38 mouse cellular contexts compared by ENCODE assay signal in the genomic region with DNA sequence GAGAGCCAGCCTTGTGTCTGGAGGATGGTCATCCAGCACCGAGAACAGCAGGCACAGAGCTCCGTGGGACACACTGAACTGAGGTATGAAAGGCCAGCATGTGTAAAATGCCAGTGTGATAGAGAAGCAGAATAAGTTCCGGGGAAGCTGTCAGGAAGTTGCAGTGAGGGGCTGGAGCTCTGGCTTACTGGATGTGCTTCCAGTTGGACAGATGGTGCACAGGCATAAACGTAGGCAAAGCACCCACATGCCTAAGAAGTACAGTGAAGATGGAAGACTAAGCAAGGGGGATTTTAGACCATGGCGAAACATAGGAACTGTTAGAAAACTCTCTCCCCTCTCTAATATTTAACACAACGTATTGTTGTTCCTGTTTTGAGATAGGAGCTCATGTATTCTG. TPM values are rescaled to one million over a fixed set of nuclear protein-coding genes. Genes with fewer than 3 reads are reported as not detected.
"Had no signal": no experiment of that assay in that cellular context is flagged by ENCODE, and none has a peak within 500 bp of the region (broad histone marks: within the 10 kb centered on the region; RNA-seq: fewer than 3 reads in every experiment).

No protein-coding gene starts in this region.

- ATAC-seq: liver, embryonic 12.5 days; liver, postnatal 0 days; lung, postnatal 0 days; midbrain, embryonic 13.5 days; midbrain, embryonic 15.5 days; midbrain, embryonic 16.5 days had no signal

- H3K4me3 ChIP-seq: limb, embryonic 10.5 days; limb, embryonic 12.5 days; limb, embryonic 13.5 days; limb, embryonic 15.5 days; liver, embryonic 12.5 days; liver, embryonic 13.5 days; liver, embryonic 15.5 days; lung, embryonic 15.5 days; megakaryocyte, embryonic 14.5 days; midbrain, embryonic 10.5 days; midbrain, embryonic 12.5 days; midbrain, embryonic 13.5 days; midbrain, embryonic 15.5 days; myocyte; neural tube, embryonic 12.5 days had no signal

- H3K27ac ChIP-seq: limb, embryonic 10.5 days; limb, embryonic 12.5 days; limb, embryonic 13.5 days; limb, embryonic 15.5 days; liver, embryonic 12.5 days; liver, embryonic 13.5 days; liver, embryonic 14.5 days; liver, embryonic 15.5 days; lung, embryonic 15.5 days; macrophage; midbrain, embryonic 10.5 days; midbrain, embryonic 12.5 days; midbrain, embryonic 13.5 days; midbrain, embryonic 15.5 days; neural tube, embryonic 12.5 days had no signal

- H3K27me3 ChIP-seq: limb, embryonic 12.5 days; limb, embryonic 13.5 days; limb, embryonic 15.5 days; liver, embryonic 13.5 days; liver, embryonic 15.5 days; lung, embryonic 15.5 days; midbrain, embryonic 12.5 days; midbrain, embryonic 13.5 days; midbrain, embryonic 15.5 days; neural tube, embryonic 12.5 days had no signal

- H3K4me1 ChIP-seq: limb, embryonic 10.5 days; limb, embryonic 12.5 days; limb, embryonic 13.5 days; limb, embryonic 15.5 days; liver, embryonic 13.5 days; liver, embryonic 15.5 days; lung, embryonic 15.5 days; megakaryocyte, embryonic 14.5 days; midbrain, embryonic 10.5 days; midbrain, embryonic 12.5 days; midbrain, embryonic 13.5 days; midbrain, embryonic 15.5 days; neural tube, embryonic 12.5 days had no signal

- DNase-seq: left cerebral cortex, postnatal 4 days; liver; liver, embryonic 13.5 days; liver, postnatal 0 days; lung, adult 18-20 months; lung, adult 2 months; lung, embryonic 14.5 days; lung, postnatal 10 days; lung, postnatal 14 days; lung, postnatal 36 days; lung, postnatal 4 days; midbrain, embryonic 14.5 days had no signal

- H3K9me3 ChIP-seq: limb, embryonic 10.5 days; limb, embryonic 12.5 days; limb, embryonic 13.5 days; limb, embryonic 15.5 days; liver, embryonic 12.5 days; liver, embryonic 13.5 days; liver, embryonic 15.5 days; lung, embryonic 15.5 days; megakaryocyte, embryonic 14.5 days; midbrain, embryonic 10.5 days; midbrain, embryonic 12.5 days; midbrain, embryonic 13.5 days; midbrain, embryonic 15.5 days; neural tube, embryonic 12.5 days had no signal

- H3K36me3 ChIP-seq: limb, embryonic 10.5 days; limb, embryonic 12.5 days; limb, embryonic 13.5 days; limb, embryonic 15.5 days; liver, embryonic 12.5 days; liver, embryonic 13.5 days; liver, embryonic 15.5 days; lung, embryonic 15.5 days; midbrain, embryonic 10.5 days; midbrain, embryonic 12.5 days; midbrain, embryonic 13.5 days; midbrain, embryonic 15.5 days; neural tube, embryonic 12.5 days had no signal

RNA-seq across cellular contexts. Expression of a gene that starts 5.2 kb away (rescaled TPM):
- polyA plus RNA-seq: limb, embryonic 10.5 days; limb, embryonic 11.5 days; limb, embryonic 12.5 days; limb, embryonic 13.5 days; limb, embryonic 14.5 days; limb, embryonic 15.5 days; liver, embryonic 11.5 days; liver, embryonic 12.5 days; liver, embryonic 13.5 days; liver, embryonic 14.5 days; liver, embryonic 15.5 days; liver, embryonic 16.5 days; liver, postnatal 0 days; lung, adult 2 months; lung, embryonic 14.5 days; lung, embryonic 15.5 days; lung, embryonic 16.5 days; lung, postnatal 0 days; macrophage; midbrain, embryonic 10.5 days; midbrain, embryonic 11.5 days; midbrain, embryonic 12.5 days; midbrain, embryonic 13.5 days; midbrain, embryonic 14.5 days; midbrain, embryonic 15.5 days; midbrain, embryonic 16.5 days; midbrain, postnatal 0 days; myocyte; neural tube, embryonic 11.5 days; neural tube, embryonic 12.5 days had no signal

RNA-seq across cellular contexts. Expression of a gene that starts 7.5 kb away (rescaled TPM):
- polyA plus RNA-seq: macrophage had no signal

RNA-seq across cellular contexts. Expression of a gene that starts 55.8 kb away (rescaled TPM):
- polyA plus RNA-seq: liver, embryonic 15.5 days; liver, postnatal 0 days; macrophage; myocyte had no signal
